Mouse (Mus musculus) fat pad, adult 2 months (tissue): Measurements from ENCODE around the gene Rhbdd1.

Experiments
- DNase-seq: peaks from one replicate; pipeline ENCODE4 v3.0.0-alpha.2; 2011; ENCODE audit warnings: low read depth, low spot score; ENCODE audit errors: extremely low read depth

Gene Rhbdd1

GRCm38 (mm10) chr1:82361240-82361639 is 45.0 kb downstream of the Rhbdd1 start:
- no peak for DNase-seq

GRCm38 (mm10) chr1:82362165-82362564 is 45.9 kb downstream of the Rhbdd1 start:
- DNase-seq: no peak

GRCm38 (mm10) chr1:82364047-82364446 is 47.8 kb downstream of the Rhbdd1 start:
- no peak for DNase-seq

- DNase-seq: no peak
Observed at GRCm38 (mm10) chr1:82364468-82364867, 48.2 kb downstream of the Rhbdd1 start.

GRCm38 (mm10) chr1:82371636-82372428 is 55.6 kb downstream of the Rhbdd1 start:
- DNase-seq: no peak

- DNase-seq: no peak
Observed at GRCm38 (mm10) chr1:82373924-82374323, 57.7 kb downstream of the Rhbdd1 start.

- DNase-seq: no peak
Observed at GRCm38 (mm10) chr1:82374831-82375358, 58.6 kb downstream of the Rhbdd1 start.

GRCm38 (mm10) chr1:82375452-82375851 is 59.2 kb downstream of the Rhbdd1 start:
- DNase-seq: no peak

GRCm38 (mm10) chr1:82381946-82382345 is 65.7 kb downstream of the Rhbdd1 start:
- DNase-seq: no peak

- DNase-seq: no peak
Observed at GRCm38 (mm10) chr1:82384106-82384505, 67.9 kb downstream of the Rhbdd1 start.

- no peak for DNase-seq
Observed at GRCm38 (mm10) chr1:82385054-82385453, 68.8 kb downstream of the Rhbdd1 start.

GRCm38 (mm10) chr1:82385827-82386230 is 69.6 kb downstream of the Rhbdd1 start:
- no peak for DNase-seq

GRCm38 (mm10) chr1:82386814-82387771 is 70.8 kb downstream of the Rhbdd1 start:
- DNase-seq: no peak

GRCm38 (mm10) chr1:82389371-82389770 is 73.1 kb downstream of the Rhbdd1 start:
- DNase-seq: no peak

- no peak for DNase-seq
Observed at GRCm38 (mm10) chr1:82395371-82395770, 79.1 kb downstream of the Rhbdd1 start.

GRCm38 (mm10) chr1:82407786-82408185 is 91.5 kb downstream of the Rhbdd1 start:
- DNase-seq: no peak

- no peak for DNase-seq
Observed at GRCm38 (mm10) chr1:82409271-82409670, 93.0 kb downstream of the Rhbdd1 start.

GRCm38 (mm10) chr1:82410548-82410947 is 94.3 kb downstream of the Rhbdd1 start:
- DNase-seq: no peak

- DNase-seq: no peak
Observed at GRCm38 (mm10) chr1:82411521-82411920, 95.3 kb downstream of the Rhbdd1 start.

GRCm38 (mm10) chr1:82412085-82412484 is 95.8 kb downstream of the Rhbdd1 start:
- no peak for DNase-seq

GRCm38 (mm10) chr1:82414434-82415045 is 98.3 kb downstream of the Rhbdd1 start:
- no peak for DNase-seq
